Mouse (Mus musculus): ENCODE data around the gene Kidins220. TPM values are rescaled to one million over a fixed set of nuclear protein-coding genes. Genes with fewer than 3 reads are reported as not detected.

Kidins220 gene
- total RNA-seq, 2 experiments from 2014 or later: 109 to 123 TPM

GRCm38 (mm10) chr12:25027416-25027815 lies 52.7 kb downstream of the Kidins220 start:
- peak; percentile 74 for DNase-seq

- no peak for DNase-seq
These were observed 59.1 kb downstream of the Kidins220 start for GRCm38 (mm10) chr12:25033662-25034337.

GRCm38 (mm10) chr12:25034338-25034953 lies 59.7 kb downstream of the Kidins220 start:
- no peak for DNase-seq

- no peak for DNase-seq
These were observed 61.3 kb downstream of the Kidins220 start for GRCm38 (mm10) chr12:25036024-25036423.

GRCm38 (mm10) chr12:25037222-25037621 lies 62.5 kb downstream of the Kidins220 start:
- DNase-seq: no peak

GRCm38 (mm10) chr12:25037681-25038472 lies 63.2 kb downstream of the Kidins220 start:
- no peak for DNase-seq

- DNase-seq: no peak
These were observed 69.3 kb downstream of the Kidins220 start for GRCm38 (mm10) chr12:25044056-25044455.

GRCm38 (mm10) chr12:25044579-25044978 lies 69.9 kb downstream of the Kidins220 start:
- DNase-seq: no peak

GRCm38 (mm10) chr12:25049253-25049652 lies 74.5 kb downstream of the Kidins220 start:
- no peak for DNase-seq

- DNase-seq: no peak
These were observed 79.8 kb downstream of the Kidins220 start for GRCm38 (mm10) chr12:25054511-25054910.

- DNase-seq: no peak
These were observed 80.2 kb downstream of the Kidins220 start for GRCm38 (mm10) chr12:25054963-25055362.

GRCm38 (mm10) chr12:25059487-25060200 lies 84.9 kb downstream of the Kidins220 start:
- no peak for DNase-seq

GRCm38 (mm10) chr12:25060901-25061300 lies 86.2 kb downstream of the Kidins220 start:
- DNase-seq: no peak

- no peak for DNase-seq
These were observed 87.5 kb downstream of the Kidins220 start for GRCm38 (mm10) chr12:25062264-25062663.

GRCm38 (mm10) chr12:25073374-25073773 lies 98.6 kb downstream of the Kidins220 start:
- no peak for DNase-seq

- DNase-seq: no peak
These were observed 99.6 kb downstream of the Kidins220 start for GRCm38 (mm10) chr12:25074344-25074743.

- DNase-seq: no peak
These were observed 108.8 kb downstream of the Kidins220 start for GRCm38 (mm10) chr12:25083260-25084178.

- DNase-seq: no peak
These were observed 112.2 kb downstream of the Kidins220 start for GRCm38 (mm10) chr12:25086966-25087365.

- no peak for DNase-seq
These were observed 114.7 kb downstream of the Kidins220 start for GRCm38 (mm10) chr12:25089433-25089832.

- DNase-seq: peak; percentile 94
These were observed 117.4 kb downstream of the Kidins220 start for GRCm38 (mm10) chr12:25092027-25092704.

- peak; percentile 45 for DNase-seq
These were observed 118.1 kb downstream of the Kidins220 start for GRCm38 (mm10) chr12:25092751-25093211.

Measured in heart, postnatal 4 days (tissue).